Mouse (Mus musculus) small intestine, adult 2 months (tissue): Measurements from ENCODE around the gene Stat5b.

Experiments used
- CTCF ChIP-seq: fragments of 200-500 bp; IDR thresholded peaks from 2 replicates; pipeline ENCODE4 v1.5.1; 2012; ENCODE audit warnings: low read depth, mild to moderate bottlenecking, control low read depth, inconsistent platforms, low read length, moderate library complexity, mixed read lengths; ENCODE audit not compliant: insufficient replicate concordance, insufficient read length; ENCODE audit errors: extremely low read depth
- POLR2A ChIP-seq: fragments of 200-500 bp; IDR thresholded peaks from 2 replicates; pipeline ENCODE4 v1.6.1; 2012; ENCODE audit warnings: low read depth, mild to moderate bottlenecking, control low read depth, inconsistent platforms, low read length, moderate library complexity

DNA sequence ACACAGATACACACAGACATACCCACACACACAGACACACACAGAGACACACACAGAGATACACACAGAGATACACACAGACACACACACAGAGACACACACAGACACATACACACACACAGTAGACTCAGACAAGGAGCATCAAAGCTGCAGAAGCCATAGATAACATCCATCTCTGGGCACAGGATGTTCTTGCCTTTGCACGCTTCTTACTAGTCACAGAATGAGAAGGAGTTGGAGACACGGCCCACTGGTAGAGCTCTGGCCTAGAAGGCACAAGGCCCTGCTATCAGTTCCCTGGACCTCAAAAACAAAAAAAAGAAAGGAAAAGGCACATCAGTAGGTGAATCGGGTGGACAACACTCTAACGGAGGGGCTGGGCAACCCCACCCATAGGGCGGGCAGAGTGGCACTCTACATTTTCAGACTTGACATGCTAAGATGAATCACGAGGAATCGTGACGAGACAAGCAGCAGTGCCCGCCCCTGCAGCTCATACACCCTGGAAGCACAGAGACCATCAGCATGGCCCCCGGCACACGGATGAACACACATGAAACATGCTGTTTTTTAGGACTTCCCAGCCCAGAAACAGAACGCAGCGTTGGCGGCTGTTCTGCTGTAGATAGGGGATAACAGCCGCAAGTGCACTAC, 32.0 kb downstream of the Stat5b start:
- TF ChIP-seq CTCF: no peak
- no peak for TF ChIP-seq POLR2A
